Mouse (Mus musculus) kidney, postnatal 0 days (tissue): Measurements from ENCODE around the gene Tomm20. TPM values are rescaled to one million over a fixed set of nuclear protein-coding genes. Genes with fewer than 3 reads are reported as not detected.

Source experiments
- ATAC-seq: fragments of 200-750 bp; cut with Nextera tagmentation; replicated peaks from 2 replicates; pipeline ENCODE4 v1.8.0; 2017; ENCODE audit warnings: low read depth, moderate number of reproducible peaks, moderate TSS enrichment, moderate library complexity; ENCODE audit not compliant: low FRiP score
- DNase-seq: peaks from one replicate; pipeline ENCODE4 v3.0.0-alpha.2; 2016; ENCODE audit warnings: low spot score
- H3K27ac ChIP-seq: fragments of 300-500 bp; sonication (generic); 2 replicates; pipeline ENCODE4 v1.5.1; 2014; ENCODE audit warnings: mild to moderate bottlenecking
- H3K27me3 ChIP-seq: fragments of 300-500 bp; sonication (generic); 2 replicates; pipeline ENCODE4 v1.6.1; 2014; ENCODE audit warnings: low read length, mixed read lengths; ENCODE audit not compliant: insufficient read depth
- H3K36me3 ChIP-seq: fragments of 300-500 bp; sonication (generic); 2 replicates; pipeline ENCODE4 v1.6.1; 2014; ENCODE audit warnings: low read length, mixed read lengths; ENCODE audit not compliant: insufficient read depth
- H3K4me1 ChIP-seq: fragments of 300-500 bp; sonication (generic); replicated peaks from 2 replicates; pipeline ENCODE4 v1.6.1; 2014; ENCODE audit warnings: antibody characterized with exemption, low read length, mixed read lengths; ENCODE audit not compliant: insufficient read depth
- H3K4me2 ChIP-seq: fragments of 300-500 bp; sonication (generic); 2 replicates; pipeline ENCODE4 v1.6.1; 2014; ENCODE audit warnings: mild to moderate bottlenecking, low read length, moderate library complexity, mixed read lengths
- H3K4me3 ChIP-seq: fragments of 300-500 bp; sonication (generic); replicated peaks from 2 replicates; pipeline ENCODE4 v1.5.1; 2014; ENCODE audit warnings: low read depth, low read length
- H3K9ac ChIP-seq: fragments of 300-500 bp; sonication (generic); 2 replicates; pipeline ENCODE4 v1.6.1; 2014; ENCODE audit warnings: low read depth, low read length
- H3K9me3 ChIP-seq: fragments of 300-500 bp; sonication (generic); replicated peaks from 2 replicates; pipeline ENCODE4 v1.6.1; 2016; ENCODE audit warnings: low read length, inconsistent platforms, mixed read lengths
- CTCF ChIP-seq: IDR thresholded peaks from 2 replicates; pipeline ENCODE4 v1.5.1; 2016; ENCODE audit warnings: antibody characterized with exemption, low read depth, mild to moderate bottlenecking, moderate library complexity
- WGBS: fragments of 180-500 bp; shearing (Covaris S2); extraction: QIAGEN DNeasy Blood & Tissue Kit; methylation state at CpG from one replicate; pipeline ENCODE4 v1.1.7; 2014; 5-methylcytosine and 5-hydroxymethylcytosine counted together
- polyA plus RNA-seq: library from polyadenylated mRNA; unstranded; fragments of >200 nt; fragmentation: Nextera tagmentation; extraction: Ambion mirVana; gene quantifications from 2 replicates; pipeline ENCODE4 v1.2.1, GENCODE M21; 2015

Gene Tomm20
- polyA plus RNA-seq, 1 experiment from 2014 or later, result 315 TPM

DNA sequence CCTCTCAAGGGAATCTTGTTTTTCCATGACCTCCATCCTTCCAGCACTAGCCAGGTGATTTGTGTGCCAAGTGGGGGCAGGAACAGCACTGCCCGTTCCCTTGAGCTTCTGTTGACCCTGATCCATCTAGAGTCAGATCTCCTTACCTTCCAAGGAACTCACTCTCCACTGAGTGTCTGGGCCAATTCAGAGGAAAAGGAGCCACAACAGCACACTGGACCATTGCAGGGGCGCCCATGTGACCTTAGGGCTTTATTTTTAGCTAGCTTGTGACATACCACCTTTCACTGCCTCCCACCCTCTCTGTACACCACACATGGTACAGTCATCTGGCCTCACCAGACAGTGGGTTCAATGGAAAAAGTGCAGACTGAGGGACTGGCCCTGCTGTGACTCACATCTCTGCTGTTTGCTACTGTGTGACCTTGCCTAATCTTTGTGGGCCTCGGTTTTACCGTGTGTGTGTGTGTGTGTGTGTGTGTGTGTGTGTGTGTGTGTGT lies 64.0 kb downstream of the Tomm20 start:
- H3K4me3 ChIP-seq, result no peak overlapping the region
- H3K27ac ChIP-seq, result no peak overlapping the region; the same call in 1 of the 2 replicates
- no peaks in the 10 kb centered on the region for H3K27me3 ChIP-seq
- no peak overlapping the region for H3K4me2 ChIP-seq
- no peak overlapping the region for H3K9ac ChIP-seq
- H3K4me1 ChIP-seq, result peaks cover 14% of the 10 kb centered on the region
- WGBS, result 58% methylated on average over 4 of the region's 4 CpGs
- no peak for DNase-seq
- ATAC-seq, result peak; percentile 23; the same call in 1 of the 2 replicates
- no peaks in the 10 kb centered on the region for H3K36me3 ChIP-seq
- H3K9me3 ChIP-seq, result no peaks in the 10 kb centered on the region
- no peak for TF ChIP-seq CTCF

Other genes with a start within 250 kb of the Tomm20 start
- 28.6 and 31.4 TPM in 2 replicates for gene Rbm34, start 25.2 kb upstream of the Tomm20 start, polyA plus RNA-seq
- gene Pard3, start 118.0 kb upstream of the Tomm20 start, polyA plus RNA-seq, result 23.1 and 23.2 TPM in 2 replicates